Mouse (Mus musculus) forebrain, embryonic 13.5 days (tissue): ENCODE measurements around the gene Pon2. TPM values are rescaled to one million over a fixed set of nuclear protein-coding genes. Genes with fewer than 3 reads are reported as not detected.

ENCODE experiments used
- polyA plus RNA-seq: library from polyadenylated mRNA; unstranded; fragments of >200 nt; fragmentation: Nextera tagmentation; extraction: Ambion mirVana; gene quantifications from 2 replicates; pipeline ENCODE4 v1.2.1, GENCODE M21; 2015

Gene Pon2
- polyA plus RNA-seq, 1 experiment from 2014 or later = 26.2 TPM

Other genes starting within 250 kb of the Pon2 start
- 0.23 TPM in 1 of 2 replicates, not detected in the other for gene Pon1, start 104.5 kb downstream of the Pon2 start, polyA plus RNA-seq
- gene Pon3, start 42.2 kb downstream of the Pon2 start, polyA plus RNA-seq = 2.9 and 3.5 TPM in 2 replicates
- 22.8 and 25.1 TPM in 2 replicates for gene Asb4, start 84.9 kb upstream of the Pon2 start, polyA plus RNA-seq
- gene Pdk4, start 197.9 kb upstream of the Pon2 start, polyA plus RNA-seq = 0.88 and 0.92 TPM in 2 replicates